Mouse (Mus musculus) ovary, postnatal 14 days (tissue): ENCODE measurements around the gene Ero1l.

Experiments
- DNase-seq: peaks from one replicate; pipeline ENCODE4 v3.0.0; 2022; ENCODE audit warnings: low spot score

Gene Ero1l

GRCm38 (mm10) chr14:45304389-45304788, 14.2 kb downstream of the Ero1l start:
- no peak for DNase-seq

- DNase-seq = no peak
Observed at GRCm38 (mm10) chr14:45303939-45304338, 14.6 kb downstream of the Ero1l start.

- DNase-seq = no peak
Observed at GRCm38 (mm10) chr14:45291608-45292007, 27.0 kb downstream of the Ero1l start.

- no peak for DNase-seq
Observed at GRCm38 (mm10) chr14:45282066-45282465, 36.5 kb downstream of the Ero1l start.

GRCm38 (mm10) chr14:45275816-45276215, 42.8 kb downstream of the Ero1l start:
- DNase-seq = no peak

GRCm38 (mm10) chr14:45263831-45264592, 54.6 kb downstream of the Ero1l start:
- DNase-seq = no peak

GRCm38 (mm10) chr14:45251548-45252076, 67.0 kb downstream of the Ero1l start:
- no peak for DNase-seq

GRCm38 (mm10) chr14:45241613-45242012, 77.0 kb downstream of the Ero1l start:
- DNase-seq = no peak

GRCm38 (mm10) chr14:45239042-45239441, 79.5 kb downstream of the Ero1l start:
- DNase-seq = no peak
